Mouse (Mus musculus): ENCODE data around the gene Hps5. TPM values are rescaled to one million over a fixed set of nuclear protein-coding genes. Genes with fewer than 3 reads are reported as not detected.
A peak's percentile ranks its signal among the peaks of the same experiment; 100 is the strongest.
"Not testable (repeated sequence)": the region's sequence is repeated elsewhere in the genome, so short reads cannot be mapped to it uniquely, and the experiment has no call there.

Hps5 gene
- total RNA-seq, 2 experiments from 2014 or later = 15.5 to 16.5 TPM

DNA sequence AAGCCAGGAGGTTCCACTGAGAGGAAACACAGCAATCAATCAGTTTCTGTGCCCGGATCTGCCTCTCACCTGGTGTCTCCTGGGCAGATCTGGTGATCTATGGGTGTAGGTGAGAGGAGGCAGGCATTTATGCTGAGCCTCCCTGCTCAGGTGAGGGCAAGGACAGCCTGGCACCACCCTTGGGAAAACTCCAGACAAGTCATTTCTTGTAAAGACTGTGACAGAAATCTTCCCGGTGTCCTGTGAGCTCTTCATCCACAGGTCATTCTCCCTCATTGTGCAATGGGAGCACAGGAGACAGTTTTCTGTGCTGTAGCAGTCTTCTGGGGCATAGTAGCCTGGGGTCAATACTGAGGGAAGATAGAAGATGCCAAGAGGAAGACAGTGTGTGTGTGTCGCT, 53.0 kb downstream of the Hps5 start, which contains the start of gene Saa1:
Gene Saa1 (minus strand): TSS at position 101 of the 400 bp plus-strand sequence.
- intact Hi-C loops (cut with DNase I) = not testable (repeated sequence)

DNA sequence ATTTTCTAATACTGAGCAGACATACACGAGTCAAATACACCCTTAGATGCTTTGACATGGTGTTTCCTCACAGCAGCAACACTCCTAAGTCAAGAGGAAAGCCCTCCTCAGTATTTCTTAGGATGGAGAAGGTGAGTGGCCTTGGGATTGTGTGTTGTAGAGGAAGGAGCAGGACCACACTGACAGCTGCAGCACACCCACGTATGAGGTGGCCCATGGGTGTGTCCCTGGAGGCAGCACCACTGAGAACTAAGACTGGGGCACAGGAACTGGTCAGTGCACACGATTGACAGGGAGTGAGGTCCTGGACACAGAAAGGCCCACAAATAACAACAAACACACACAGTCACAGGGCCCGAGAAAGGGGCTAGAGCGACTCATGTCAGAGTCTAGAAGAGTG, 55.8 kb downstream of the Hps5 start:
- intact Hi-C loops (cut with DNase I); DNase-seq: not testable (repeated sequence)

More for the DNA sequence above, 53.0 kb downstream of the Hps5 start, which contains the start of gene Saa1:
- not testable (repeated sequence) for DNase-seq

DNA sequence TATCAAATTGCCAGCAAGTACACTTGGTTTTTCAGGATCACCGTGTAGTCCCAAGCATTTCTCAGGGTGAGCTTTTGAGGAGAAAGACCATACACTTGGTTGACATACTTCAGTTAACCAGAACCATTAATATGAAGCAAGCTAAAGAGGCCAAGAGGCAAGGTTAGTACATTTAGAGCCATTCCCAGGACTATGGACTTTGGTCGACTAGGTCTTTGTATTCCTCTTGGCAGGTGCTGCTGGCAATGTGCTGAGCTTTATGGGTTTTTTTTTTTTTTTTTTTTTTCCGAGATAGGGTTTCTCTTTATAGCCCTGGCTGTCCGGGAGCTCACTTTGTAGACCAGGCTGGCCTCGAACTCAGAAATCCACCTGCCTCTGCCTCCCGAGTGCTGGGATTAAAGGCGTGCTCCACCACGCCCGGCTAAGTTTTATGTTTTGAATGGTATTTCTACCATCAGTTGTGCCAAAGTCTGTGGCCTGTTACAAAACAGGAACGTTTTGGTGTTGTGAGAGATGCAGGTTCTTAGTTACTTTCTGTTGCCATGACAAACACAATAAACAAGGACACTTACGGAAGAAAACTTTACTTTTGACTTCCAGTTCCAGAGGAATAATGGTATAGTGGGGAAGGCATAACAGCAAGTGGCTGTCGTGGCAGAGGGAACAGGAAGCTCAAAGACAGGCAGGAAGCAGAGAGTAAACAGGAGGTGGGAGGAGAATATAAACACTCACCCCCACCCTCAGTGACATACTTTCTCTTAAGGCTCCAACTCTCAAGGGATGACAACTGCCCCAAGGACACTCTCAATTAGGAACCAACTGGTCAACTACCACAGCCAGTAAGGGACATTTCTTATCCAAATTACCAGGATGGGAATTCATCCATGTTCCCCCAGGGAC, 57.1 kb downstream of the Hps5 start:
- intact Hi-C loops (cut with DNase I) = no loop called here
- DNase-seq = no peak

DNA sequence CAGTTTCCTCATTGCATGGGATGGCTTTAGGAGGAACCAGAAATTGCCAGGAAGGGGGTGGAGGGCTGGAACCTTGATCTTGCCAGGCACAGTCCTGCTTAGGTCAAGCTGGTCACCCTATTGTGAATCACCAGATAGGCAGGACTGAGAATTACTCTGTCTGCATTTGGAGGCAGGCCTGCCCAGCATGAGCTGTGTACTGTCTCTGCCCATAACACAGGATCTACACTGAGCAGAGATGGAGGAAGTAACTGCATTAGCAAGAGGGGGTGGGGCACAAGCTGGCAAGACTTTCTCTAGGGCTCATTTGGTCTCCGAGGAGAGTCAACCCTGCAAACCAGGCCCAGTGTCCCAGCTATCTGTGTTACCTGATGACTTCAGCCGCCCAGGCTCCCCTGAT, 60.9 kb downstream of the Hps5 start:
- no peak for DNase-seq
- intact Hi-C loops (cut with DNase I) = no loop called here

DNA sequence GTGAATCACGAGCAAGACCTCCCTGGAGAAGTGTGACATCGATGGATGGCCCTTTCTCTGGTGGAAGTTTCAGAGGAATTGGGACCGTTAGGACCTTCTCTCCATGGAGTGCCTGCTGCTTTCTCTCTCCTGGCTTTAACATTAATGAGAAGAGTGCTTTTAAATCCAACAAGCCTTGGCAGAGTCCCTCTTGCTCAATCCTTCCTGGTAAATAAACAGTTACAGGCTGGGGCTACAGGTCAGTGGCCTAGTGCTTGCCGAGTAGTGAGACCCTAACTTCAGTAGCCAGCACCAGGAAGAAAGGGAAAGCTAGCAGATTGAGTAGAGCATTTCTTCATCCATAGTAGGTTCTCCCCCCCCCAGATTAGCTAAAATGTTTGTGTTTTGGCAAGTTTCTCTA, 63.4 kb downstream of the Hps5 start, which contains the start of gene Saa4:
Gene Saa4 (minus strand): TSS at position 146 of the 400 bp plus-strand sequence.
- intact Hi-C loops (cut with DNase I) = no loop called here
- DNase-seq = no peak

DNA sequence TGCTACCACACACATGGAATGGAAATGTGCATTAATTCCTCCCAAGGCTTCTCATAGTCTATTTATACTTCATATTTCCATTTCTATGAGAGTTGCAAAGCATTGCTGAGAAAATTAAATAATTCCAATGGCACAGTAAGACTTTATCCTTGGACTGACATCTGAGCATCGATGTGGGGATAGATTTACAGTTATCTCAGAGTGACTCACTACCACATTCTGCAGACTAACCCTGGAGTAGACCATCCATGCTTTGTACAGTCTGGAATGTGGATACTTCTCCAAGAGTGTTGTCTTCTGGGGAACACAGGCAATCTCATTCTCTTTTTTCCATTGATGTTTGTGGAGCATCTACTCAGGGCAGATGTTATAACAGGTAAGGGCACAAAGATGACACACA, 68.3 kb downstream of the Hps5 start:
- no peak for DNase-seq
- intact Hi-C loops (cut with DNase I) = no loop called here

DNA sequence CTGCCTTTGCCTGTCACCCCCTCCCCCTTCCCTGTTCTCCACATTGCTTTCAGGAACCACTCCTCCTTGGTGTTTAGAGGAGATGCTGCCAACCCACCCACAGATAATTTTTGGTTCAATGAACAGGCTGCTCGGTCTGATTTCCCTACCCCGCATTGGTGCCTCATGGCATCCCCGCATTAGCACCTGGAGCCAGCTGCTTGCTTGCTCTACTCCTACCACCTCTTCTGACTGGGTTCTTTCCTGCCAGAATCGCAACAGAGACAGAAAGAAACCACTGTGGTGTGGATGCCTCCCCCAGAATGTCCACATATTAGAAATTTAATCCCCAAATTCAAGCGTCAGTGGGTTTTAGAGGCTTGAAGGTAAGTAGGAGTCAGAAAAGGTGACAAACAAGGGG, 71.5 kb downstream of the Hps5 start:
- intact Hi-C loops (cut with DNase I) = no loop called here
- DNase-seq = no peak

DNA sequence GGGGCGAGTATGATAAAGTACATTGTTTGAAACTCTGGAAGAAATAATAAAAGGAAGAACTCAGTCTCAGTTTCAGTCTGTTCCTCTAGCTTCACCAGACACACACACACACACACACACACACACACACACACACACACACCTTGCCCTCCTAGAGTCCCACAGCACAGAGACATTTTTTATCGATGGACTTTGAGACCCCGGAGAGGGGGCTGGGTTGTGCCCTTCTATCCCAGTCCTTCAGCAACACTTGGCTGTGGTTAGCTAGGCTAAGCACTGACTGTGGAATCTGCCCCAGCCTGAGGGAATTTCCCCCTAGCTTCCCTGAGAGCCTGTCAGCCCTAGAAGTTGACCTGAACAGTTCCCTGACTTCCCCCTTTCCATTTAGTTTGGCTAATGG, 72.0 kb downstream of the Hps5 start:
- no peak for DNase-seq

DNA sequence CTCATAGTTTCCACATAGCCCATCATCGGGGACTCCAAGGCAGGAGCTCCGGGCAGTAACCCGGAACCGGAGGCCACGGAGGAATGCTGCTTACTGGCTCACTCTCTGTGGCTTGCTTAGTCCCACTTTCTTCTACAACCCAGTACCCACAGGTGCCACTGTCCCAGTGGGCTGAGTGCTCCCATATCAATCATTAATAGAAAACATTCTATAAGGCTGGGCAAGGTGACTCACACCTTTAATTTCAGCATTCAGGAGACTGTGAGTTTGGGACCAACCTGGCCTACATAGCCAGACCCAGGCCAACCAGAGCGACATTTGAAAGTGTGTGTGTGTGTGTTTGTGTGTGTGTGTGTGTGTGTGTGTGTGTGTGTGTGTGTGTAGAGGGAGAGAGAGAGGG, 72.5 kb downstream of the Hps5 start:
- intact Hi-C loops (cut with DNase I) = no loop called here

More for the DNA sequence above, 72.0 kb downstream of the Hps5 start:
- intact Hi-C loops (cut with DNase I) = no loop called here

DNA sequence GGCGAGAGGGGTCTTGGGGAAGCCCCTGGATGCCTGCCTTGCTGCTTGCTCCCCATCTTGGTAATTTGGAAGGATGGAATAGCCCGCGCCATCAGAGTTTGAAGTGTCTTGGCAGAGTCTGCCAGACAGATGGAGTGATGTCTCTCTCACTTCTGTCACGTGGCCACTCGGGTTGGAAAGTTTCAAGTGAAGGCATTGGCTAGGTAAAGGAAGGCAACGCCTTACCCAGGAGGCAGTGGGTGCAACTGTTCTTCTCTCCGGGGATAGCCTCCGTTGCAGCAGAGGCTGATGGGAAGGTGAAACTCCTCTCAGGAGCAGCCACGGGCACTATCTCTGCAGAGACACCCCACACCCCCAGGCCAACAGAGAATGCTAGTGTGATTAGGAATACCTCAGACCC, 75.4 kb downstream of the Hps5 start:
- intact Hi-C loops (cut with DNase I) = no loop called here
- DNase-seq = peak; percentile 51

More for the DNA sequence above, 72.5 kb downstream of the Hps5 start:
- no peak for DNase-seq

DNA sequence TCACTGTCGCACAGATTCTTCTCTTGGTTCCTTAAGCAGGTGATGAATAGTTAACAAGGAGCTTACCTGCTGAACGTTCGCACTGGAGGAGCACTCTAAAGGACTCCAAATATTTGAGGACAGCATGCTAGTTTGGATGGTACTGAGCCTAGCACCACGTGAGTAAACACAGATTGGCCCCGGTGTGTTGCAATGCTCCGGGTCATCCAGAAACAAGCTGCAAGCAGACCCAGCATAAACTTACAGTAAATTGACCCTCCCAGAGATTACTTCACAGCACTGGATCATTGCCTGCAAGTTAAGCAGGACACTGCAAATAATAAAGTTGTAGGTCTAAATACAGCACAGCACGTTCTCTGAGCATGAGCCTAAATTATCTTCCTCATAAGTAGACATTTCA, 76.3 kb downstream of the Hps5 start:
- DNase-seq = no peak
- intact Hi-C loops (cut with DNase I) = loop anchor here (5.0 kb wide), 1 partner anchor 53 kb away; no protein-coding TSS in a partner anchor

DNA sequence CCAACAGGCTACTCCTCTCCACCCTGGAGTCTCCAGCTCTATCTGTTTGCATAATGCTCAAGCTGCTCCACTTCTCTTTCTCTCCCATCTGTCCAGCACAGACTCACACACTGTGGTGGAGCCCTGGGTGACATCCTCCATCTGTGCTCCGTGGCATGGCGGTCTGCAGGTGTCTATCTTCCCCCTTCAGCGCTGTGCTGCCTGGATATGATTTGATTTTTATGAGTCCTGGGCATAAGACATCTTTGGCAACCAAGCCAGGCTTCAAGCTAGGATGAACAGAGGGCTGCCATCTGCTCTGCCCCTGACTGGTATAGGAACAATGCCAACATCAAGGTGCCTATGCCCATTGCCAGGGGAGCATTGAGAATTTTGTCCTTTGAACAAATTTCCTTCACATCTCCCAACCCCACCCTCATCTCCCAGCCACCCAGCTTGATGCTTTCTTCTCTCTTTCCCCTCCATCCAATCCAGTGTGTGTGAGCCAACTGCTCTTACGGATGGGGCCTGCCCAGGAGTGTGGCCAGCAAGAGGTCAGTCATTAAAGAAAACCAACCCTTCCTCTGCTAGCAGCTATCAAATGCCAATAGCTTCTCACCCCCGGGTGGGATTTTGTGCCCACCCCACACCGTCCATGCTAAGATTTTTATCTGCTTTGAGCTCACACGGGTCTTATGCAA, 77.1 kb downstream of the Hps5 start:
- intact Hi-C loops (cut with DNase I) = loop anchor here (5.0 kb wide), 1 partner anchor 54 kb away; no protein-coding TSS in a partner anchor
- DNase-seq = peak; percentile 76

DNA sequence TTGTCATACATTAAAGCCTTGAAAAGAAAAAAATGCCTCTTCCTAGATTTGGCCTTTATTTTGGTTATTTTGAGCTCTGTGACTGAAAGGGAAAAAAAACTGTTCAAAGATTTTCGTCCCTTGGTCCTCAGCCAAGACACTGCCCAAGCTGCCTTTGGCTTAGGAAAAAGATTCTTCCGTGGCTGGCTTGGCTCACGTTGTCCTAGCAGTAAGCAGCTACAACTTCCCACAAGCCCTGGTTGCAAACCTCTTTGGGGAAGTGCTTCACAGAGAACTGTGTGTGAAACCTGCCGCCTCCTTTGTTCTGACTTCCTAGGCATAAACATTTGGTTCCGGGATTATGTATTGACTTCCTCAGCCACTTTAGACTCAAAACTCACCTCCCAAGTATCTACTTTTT, 79.0 kb downstream of the Hps5 start:
- intact Hi-C loops (cut with DNase I) = loop anchor here (5.0 kb wide), 1 partner anchor 55 kb away; no protein-coding TSS in a partner anchor
- no peak for DNase-seq

DNA sequence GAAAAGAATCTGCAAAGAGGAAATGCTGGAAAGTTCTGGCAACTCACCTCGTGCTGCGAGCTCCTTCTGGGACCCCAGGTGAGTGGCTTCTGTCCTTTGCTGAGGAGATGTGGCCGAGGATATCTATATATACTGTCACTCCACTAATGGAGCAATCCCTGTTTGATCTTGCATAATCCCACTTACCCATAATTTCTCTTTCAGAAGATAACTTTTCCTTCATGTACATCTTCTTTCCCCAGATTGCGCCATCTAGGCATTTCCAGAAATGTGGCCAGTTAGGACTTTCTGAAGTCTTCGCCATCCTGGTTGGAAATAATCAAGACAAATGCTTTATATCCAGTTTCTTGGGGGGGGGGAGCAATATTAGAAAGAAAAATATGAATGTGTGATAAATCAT, 80.3 kb downstream of the Hps5 start, which contains the start of gene Saa3:
Gene Saa3 (minus strand): TSS at position 101 of the 400 bp plus-strand sequence.
- intact Hi-C loops (cut with DNase I) = loop anchor here (5.0 kb wide), 1 partner anchor 57 kb away; no protein-coding TSS in a partner anchor
- no peak for DNase-seq

DNA sequence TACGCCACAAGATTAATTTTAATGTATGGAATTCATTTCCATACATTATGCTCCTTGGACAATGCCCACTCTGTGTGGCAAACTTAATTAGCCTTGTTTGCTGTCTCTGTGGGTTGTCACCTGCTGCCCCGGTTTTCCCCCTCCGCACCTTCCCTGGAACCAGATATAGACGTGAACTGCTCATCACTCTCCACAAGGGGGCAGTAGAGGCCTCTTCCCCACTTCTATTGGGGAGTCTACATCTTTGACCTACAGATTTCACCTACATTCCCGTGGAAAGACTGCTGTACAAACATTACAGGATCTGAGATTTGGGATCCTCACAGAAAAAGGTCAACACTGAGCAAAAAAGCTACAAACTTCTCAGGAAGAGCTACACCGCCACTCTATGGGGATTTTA, 81.3 kb downstream of the Hps5 start:
- peak; percentile 73 for DNase-seq
- intact Hi-C loops (cut with DNase I) = no loop called here

DNA sequence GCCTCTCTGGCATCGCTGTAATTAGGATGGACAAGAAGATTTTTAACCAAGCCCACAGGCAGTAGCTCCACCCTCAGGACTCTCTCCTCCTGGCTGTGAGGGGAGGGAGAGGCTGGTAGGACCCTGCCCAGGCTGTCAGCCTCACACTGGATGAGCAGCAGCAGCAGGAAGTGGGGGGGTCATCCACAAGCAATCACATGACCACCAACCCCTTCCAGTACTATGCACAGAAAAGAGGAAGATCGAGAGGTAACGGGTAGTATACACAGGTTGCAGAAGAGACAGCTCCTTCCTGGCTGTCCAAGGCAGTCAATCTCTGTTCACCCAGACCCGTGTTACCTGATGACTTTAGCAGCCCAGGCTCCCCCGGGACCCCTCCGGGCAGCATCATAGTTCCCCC, 83.6 kb downstream of the Hps5 start:
- DNase-seq = no peak
- intact Hi-C loops (cut with DNase I) = no loop called here

Other genes with a start within 250 kb of the Hps5 start
- gene Sergef, start 156.3 kb downstream of the Hps5 start, total RNA-seq (2021) = 10 to 100 TPM; 62.2 to 69.4 TPM
- under 1 TPM; 0.64 to 0.74 TPM for gene Tph1, start 123.5 kb downstream of the Hps5 start, total RNA-seq (2021)
- gene Saal1, start 85.4 kb downstream of the Hps5 start, total RNA-seq (2021) = 10 to 100 TPM; 14.6 to 14.8 TPM
- not detected for gene Saa3, start 80.4 kb downstream of the Hps5 start, total RNA-seq (2021)
- gene Saa4, start 63.5 kb downstream of the Hps5 start, total RNA-seq (2021) = not detected
- not detected for gene Saa1, start 53.1 kb downstream of the Hps5 start, total RNA-seq (2021)
- gene Saa2, start 44.3 kb downstream of the Hps5 start, total RNA-seq (2021) = not detected
- 10 to 100 TPM; 39.3 to 42.6 TPM for gene Gtf2h1, start within 50 bp of the Hps5 start, total RNA-seq (2021)
- 100 to 1,000 TPM; 335 to 366 TPM for gene Ldha, start 45.4 kb upstream of the Hps5 start, total RNA-seq (2021)
- gene Ldhc, start 65.1 kb upstream of the Hps5 start, total RNA-seq (2021) = not detected
- 100 to 1,000 TPM; 126 to 142 TPM for gene Tsg101, start 123.9 kb upstream of the Hps5 start, total RNA-seq (2021)
- 10 to 100 TPM; 12.3 to 14.8 TPM for gene Uevld, start 162.5 kb upstream of the Hps5 start, total RNA-seq (2021)
- gene Gm9999, start 187.5 kb upstream of the Hps5 start, total RNA-seq (2021) = not detected
- gene Spty2d1, start 212.3 kb upstream of the Hps5 start, total RNA-seq (2021) = 1 to 10 TPM; 7.8 to 9.0 TPM